Mouse (Mus musculus): ENCODE data around the gene Urod.

Gene Urod

GRCm38 (mm10) chr4:116995131-116995797, 1.1 kb upstream of the Urod start, which contains the start of gene Hectd3:
TSS of gene Hectd3 (plus strand) at chr4:116995317.
- peak; percentile 66 for DNase-seq

- peak; percentile 89 for DNase-seq
These were observed 2.8 kb downstream of the Urod start for GRCm38 (mm10) chr4:116991366-116991765.

- no peak for DNase-seq
These were observed 4.5 kb downstream of the Urod start for GRCm38 (mm10) chr4:116989731-116990130.

- peak; percentile 18 for DNase-seq
These were observed 7.1 kb downstream of the Urod start for GRCm38 (mm10) chr4:116987122-116987456.

- DNase-seq = peak; percentile 86
These were observed 7.7 kb downstream of the Urod start for GRCm38 (mm10) chr4:116986400-116987121.

GRCm38 (mm10) chr4:116985681-116986080, 8.5 kb downstream of the Urod start:
- DNase-seq = no peak

GRCm38 (mm10) chr4:116976503-116976902, 17.7 kb downstream of the Urod start:
- DNase-seq = no peak

- DNase-seq = no peak
These were observed 39.3 kb downstream of the Urod start for GRCm38 (mm10) chr4:116954951-116955350.

- DNase-seq = no peak
These were observed 42.6 kb downstream of the Urod start for GRCm38 (mm10) chr4:116951642-116952041.

- no peak for DNase-seq
These were observed 50.2 kb downstream of the Urod start for GRCm38 (mm10) chr4:116944055-116944454.

- no peak for DNase-seq
These were observed 51.5 kb downstream of the Urod start for GRCm38 (mm10) chr4:116942695-116943094.
